Comparison of ENCODE assay signal across 17 mouse cellular contexts in the genomic region with DNA sequence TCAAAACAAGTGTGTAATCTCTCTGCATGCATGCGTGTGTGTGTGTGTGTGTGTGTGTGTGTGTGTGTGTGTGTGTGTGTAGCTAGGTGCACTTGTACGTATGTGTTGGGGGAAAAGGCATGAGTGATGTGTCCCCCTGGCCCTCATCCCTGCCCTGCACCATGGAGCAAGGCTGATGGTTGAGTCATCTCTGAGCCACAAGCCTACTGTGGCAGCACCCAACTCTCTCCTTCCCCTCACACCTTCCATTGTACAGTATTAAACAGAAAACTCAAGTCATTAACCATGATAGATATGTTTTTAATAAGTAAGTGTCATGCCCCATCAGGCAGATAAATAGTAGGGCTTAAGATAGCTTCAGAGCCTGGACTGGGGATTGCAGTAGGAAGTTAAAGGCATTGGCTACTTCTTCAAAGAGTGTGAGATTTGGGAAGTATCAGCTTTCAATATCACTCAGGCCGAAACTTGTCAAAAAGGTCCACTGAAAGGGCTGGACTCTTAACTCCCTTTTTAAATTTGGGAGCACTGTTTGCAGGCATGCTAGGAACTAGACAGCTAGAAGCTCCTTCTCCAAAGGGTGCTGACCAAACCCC.
DNase-seq lines count a peak whose midpoint lies in the region; ATAC-seq and TF ChIP-seq lines count a peak whose summit lies in the region.
"Had no signal": no experiment of that assay in that cellular context is flagged by ENCODE, and none has a peak within 500 bp of the region (broad histone marks: within the 10 kb centered on the region; RNA-seq: fewer than 3 reads in every experiment).

No protein-coding gene starts in this region.

- no peak overlapping the region for H3K4me3 ChIP-seq in forebrain, postnatal 0 days (ENCODE audit: low read depth, low read length)
- no peak overlapping the region for H3K4me3 ChIP-seq in forebrain, embryonic 12.5 days (replicated peaks)
- H3K4me3 ChIP-seq: heart, embryonic 15.5 days; limb, embryonic 15.5 days had no signal

- no peak overlapping the region for H3K4me2 ChIP-seq in forebrain, postnatal 0 days (ENCODE audit: low read depth)
- no peak overlapping the region for H3K4me2 ChIP-seq in forebrain, embryonic 12.5 days
- H3K4me2 ChIP-seq: heart, embryonic 15.5 days; limb, embryonic 15.5 days; midbrain, embryonic 11.5 days had no signal

- H3K36me3 ChIP-seq in forebrain, postnatal 0 days (ENCODE audit: insufficient read depth) = no peaks in the 10 kb centered on the region
- H3K36me3 ChIP-seq in forebrain, embryonic 12.5 days (replicated peaks) = no peaks in the 10 kb centered on the region
- H3K36me3 ChIP-seq: G1E; heart, embryonic 15.5 days; limb, embryonic 15.5 days had no signal

- peaks cover 25% of the 10 kb centered on the region for H3K27me3 ChIP-seq in forebrain, postnatal 0 days (ENCODE audit: insufficient read depth, low read length)
- peaks cover 17% of the 10 kb centered on the region; the same call in 1 of the 2 replicates for H3K27me3 ChIP-seq in forebrain, embryonic 12.5 days
- H3K27me3 ChIP-seq: heart, embryonic 15.5 days had no signal

- TF ChIP-seq CTCF in forebrain, postnatal 0 days (IDR thresholded peaks at IDR 0.05; ENCODE audit: low read depth) = no peak

- no peak overlapping the region for H3K27ac ChIP-seq in forebrain, postnatal 0 days (ENCODE audit: low read depth, low read length)
- H3K27ac ChIP-seq in forebrain, embryonic 12.5 days = no peak overlapping the region
- H3K27ac ChIP-seq: heart, embryonic 15.5 days; limb, embryonic 15.5 days had no signal

- ATAC-seq in forebrain, postnatal 0 days = peak; percentile 21
- ATAC-seq in forebrain, embryonic 12.5 days (ENCODE audit: low FRiP score) = no peak
- peak; percentile 54 for ATAC-seq in megakaryocyte progenitor cell, adult 5-6 weeks (replicated peaks; ENCODE audit: poor library complexity)
- ATAC-seq: CD4-positive, CD25-positive, alpha-beta regulatory T cell, adult 4 months; intestine, embryonic 16.5 days had no signal

- 52% methylated on average over 3 of the region's 3 CpGs for WGBS in forebrain, postnatal 0 days
- 77% methylated on average over 3 of the region's 3 CpGs for WGBS in forebrain, embryonic 12.5 days

- H3K9me3 ChIP-seq in forebrain, postnatal 0 days (ENCODE audit: low read length) = no peaks in the 10 kb centered on the region
- no peaks in the 10 kb centered on the region for H3K9me3 ChIP-seq in forebrain, embryonic 12.5 days
- H3K9me3 ChIP-seq: heart, embryonic 15.5 days; limb, embryonic 15.5 days had no signal

- DNase-seq in forebrain, postnatal 0 days = no peak
- peak; percentile 15 for DNase-seq in layer of hippocampus, adult 11-12 months (ENCODE audit: low spot score)
- DNase-seq in layer of hippocampus, adult 9-10 months (ENCODE audit: low spot score) = no peak
- peak; percentile 42 for DNase-seq in brain, adult 2 months (ENCODE audit: low read depth, low spot score)
- no peak for DNase-seq in left cerebral cortex, adult 9 months (ENCODE audit: low spot score in 2 of 2)
- DNase-seq: cerebellum, postnatal 36 days; kidney, postnatal 14 days; lung, adult 18-20 months; thymus, postnatal 14 days had no signal

- H3K9ac ChIP-seq in forebrain, postnatal 0 days = no peak overlapping the region
- H3K9ac ChIP-seq in forebrain, embryonic 12.5 days = no peak overlapping the region
- H3K9ac ChIP-seq: heart, embryonic 15.5 days; limb, embryonic 15.5 days had no signal

- H3K4me1 ChIP-seq in forebrain, postnatal 0 days (ENCODE audit: insufficient read depth) = no peaks in the 10 kb centered on the region
- H3K4me1 ChIP-seq in forebrain, embryonic 12.5 days = peaks cover 13% of the 10 kb centered on the region
- H3K4me1 ChIP-seq: heart, embryonic 15.5 days had no signal

Comparison
In these comparisons a context has a peak if more than half of its experiments do, and no peak if none do; other contexts are left out.
1. DNase-seq: peak in layer of hippocampus, adult 11-12 months (single experiment) and brain, adult 2 months (single experiment); none in forebrain, postnatal 0 days (single experiment), layer of hippocampus, adult 9-10 months (single experiment) and left cerebral cortex, adult 9 months (0 of 2).